Mouse (Mus musculus) MEL (cell line): ENCODE data around the gene Peli2. TPM values are rescaled to one million over a fixed set of nuclear protein-coding genes. Genes with fewer than 3 reads are reported as not detected.

ENCODE experiments used
- DNase-seq: peaks from one replicate; pipeline ENCODE4 v3.0.0; 2011; ENCODE audit warnings: low read depth, low spot score
- H3K27ac ChIP-seq: 2 replicates; pipeline ENCODE4 v1.5.1; 2012; ENCODE audit warnings: low read depth, mild to moderate bottlenecking, control low read depth, low read length, moderate library complexity; ENCODE audit not compliant: control insufficient read depth
- H3K27me3 ChIP-seq, 2 experiments: fragments of 150-350 bp in 1 of 2; sonication (generic) in 1 of 2; 2 replicates each; pipeline ENCODE4 v1.6.1; 2012; ENCODE audit warnings: low read length in 2 of 2, mild to moderate bottlenecking in 2 of 2, improper control_type of control experiment in 1 of 2, moderate library complexity in 1 of 2; ENCODE audit not compliant: insufficient read depth in 2 of 2, control insufficient read depth in 1 of 2
- H3K36me3 ChIP-seq, 2 experiments: 2 replicates each; pipeline ENCODE4 v1.6.1; 2012 to 2014; ENCODE audit warnings: low read length in 2 of 2, improper control_type of control experiment in 1 of 2, inconsistent platforms in 1 of 2, mild to moderate bottlenecking in 1 of 2; ENCODE audit not compliant: insufficient read depth in 2 of 2, control insufficient read depth in 1 of 2
- H3K4me1 ChIP-seq, 2 experiments: fragments of 150-350 bp in 1 of 2; sonication (generic) in 1 of 2; 2 replicates each; pipeline ENCODE4 v1.6.1; 2012; ENCODE audit warnings: low read length in 2 of 2, improper control_type of control experiment in 1 of 2, mild to moderate bottlenecking in 1 of 2; ENCODE audit not compliant: insufficient read depth in 2 of 2, control insufficient read depth in 1 of 2
- H3K4me3 ChIP-seq, 2 experiments: fragments of 150-350 bp in 1 of 2; sonication (generic) in 1 of 2; 2 replicates each; pipeline ENCODE4 v1.5.1; 2012; ENCODE audit warnings: low read depth in 2 of 2, low read length in 2 of 2, mild to moderate bottlenecking in 2 of 2, moderate library complexity in 2 of 2, control low read depth in 1 of 2, improper control_type of control experiment in 1 of 2; ENCODE audit not compliant: control insufficient read depth in 1 of 2, insufficient read depth in 1 of 2
- H3K79me2 ChIP-seq: 2 replicates; pipeline ENCODE4 v1.6.1; 2012; ENCODE audit warnings: mild to moderate bottlenecking, low read length, moderate library complexity; ENCODE audit not compliant: control insufficient read depth, poor library complexity, insufficient read depth
- H3K9ac ChIP-seq: 2 replicates; pipeline ENCODE4 v1.6.1; 2012; ENCODE audit warnings: low read depth, mild to moderate bottlenecking, control low read depth, low read length, moderate library complexity; ENCODE audit not compliant: control insufficient read depth, poor library complexity, severe bottlenecking
- H3K9me3 ChIP-seq: fragments of 150-350 bp; sonication (generic); replicated peaks from 2 replicates; pipeline ENCODE4 v1.6.1; 2012; ENCODE audit warnings: mild to moderate bottlenecking, low read length, improper control_type of control experiment, moderate library complexity; ENCODE audit not compliant: insufficient read depth
- CHD1 ChIP-seq: IDR thresholded peaks from 2 replicates; pipeline ENCODE4 v1.6.1; 2012; ENCODE audit warnings: low read depth, mild to moderate bottlenecking, inconsistent platforms, low read length, improper control_type of control experiment
- E2F4 ChIP-seq: IDR thresholded peaks from 2 replicates; pipeline ENCODE4 v1.6.1; 2011; ENCODE audit warnings: low read depth, low read length, improper control_type of control experiment, borderline replicate concordance
- GABPA ChIP-seq: IDR thresholded peaks from 2 replicates; pipeline ENCODE4 v1.6.1; 2012; ENCODE audit warnings: low read depth, mild to moderate bottlenecking, inconsistent platforms, low read length, improper control_type of control experiment, moderate library complexity
- KAT2A ChIP-seq: conservative IDR thresholded peaks from 2 replicates; pipeline ENCODE4 v1.6.1; 2012; ENCODE audit warnings: low read depth, low read length, improper control_type of control experiment, inconsistent platforms
- MAFK ChIP-seq: IDR thresholded peaks from 2 replicates; pipeline ENCODE4 v1.6.1; 2011; ENCODE audit warnings: low read depth, mild to moderate bottlenecking, low read length, improper control_type of control experiment, borderline replicate concordance
- MAZ ChIP-seq: IDR thresholded peaks from 2 replicates; pipeline ENCODE4 v1.6.1; 2012; ENCODE audit warnings: low read depth, mild to moderate bottlenecking, inconsistent platforms, low read length, improper control_type of control experiment
- MEF2A ChIP-seq: IDR thresholded peaks from 2 replicates; pipeline ENCODE4 v1.6.1; 2014; ENCODE audit warnings: low read depth, mild to moderate bottlenecking, inconsistent platforms, low read length, improper control_type of control experiment; ENCODE audit not compliant: poor library complexity, insufficient replicate concordance, severe bottlenecking; ENCODE audit errors: extremely low read depth
- MXI1 ChIP-seq: IDR thresholded peaks from 2 replicates; pipeline ENCODE4 v1.6.1; 2011; ENCODE audit warnings: mild to moderate bottlenecking, low read depth, low read length, improper control_type of control experiment
- POLR2A ChIP-seq, 2 experiments: IDR thresholded peaks; 2 replicates each; pipeline ENCODE4 v1.6.1; 2011 to 2012; ENCODE audit warnings: low read length in 2 of 2, mild to moderate bottlenecking in 2 of 2, control low read depth in 1 of 2, improper control_type of control experiment in 1 of 2, low read depth in 1 of 2, moderate library complexity in 1 of 2; ENCODE audit not compliant: control insufficient read depth in 1 of 2, insufficient read depth in 1 of 2, poor library complexity in 1 of 2
- POLR2AphosphoS2 ChIP-seq: IDR thresholded peaks from 2 replicates; pipeline ENCODE4 v1.6.1; 2011; ENCODE audit warnings: low read length, improper control_type of control experiment
- POLR2AphosphoS5 ChIP-seq: IDR thresholded peaks from 2 replicates; pipeline ENCODE4 v1.6.1; 2012; ENCODE audit warnings: low read depth, borderline replicate concordance, mild to moderate bottlenecking, inconsistent platforms, low read length, moderate library complexity, mixed read lengths
- SMC3 ChIP-seq: IDR thresholded peaks from 2 replicates; pipeline ENCODE4 v1.6.1; 2011; ENCODE audit warnings: low read depth, low read length, improper control_type of control experiment
- TAL1 ChIP-seq: IDR thresholded peaks from 2 replicates; pipeline ENCODE4 v1.6.1; 2012; ENCODE audit warnings: mild to moderate bottlenecking, inconsistent platforms, low read length, moderate library complexity, mixed read lengths
- TBP ChIP-seq: IDR thresholded peaks from 2 replicates; pipeline ENCODE4 v1.8.0; 2011; ENCODE audit warnings: low read depth, low read length, improper control_type of control experiment
- UBTF ChIP-seq: IDR thresholded peaks from 2 replicates; pipeline ENCODE4 v1.6.1; 2012; ENCODE audit warnings: low read depth, mild to moderate bottlenecking, inconsistent platforms, low read length, improper control_type of control experiment, moderate library complexity, borderline replicate concordance; ENCODE audit not compliant: insufficient read depth
- USF1 ChIP-seq: IDR thresholded peaks from 2 replicates; pipeline ENCODE4 v1.6.1; 2014; ENCODE audit warnings: low read depth, mild to moderate bottlenecking, inconsistent platforms, low read length, improper control_type of control experiment, moderate library complexity
- ZC3H11A ChIP-seq: IDR thresholded peaks from 2 replicates; pipeline ENCODE4 v1.6.1; 2012; ENCODE audit warnings: low read depth, mild to moderate bottlenecking, inconsistent platforms, low read length, improper control_type of control experiment
- polyA plus RNA-seq, 2 experiments: library from polyadenylated mRNA; stranded (reverse) in 1 of 2; unstranded in 1 of 2; fragments of >175 nt in 1 of 2; fragments of >200 nt in 1 of 2; gene quantifications; 2 replicates each; pipeline versions ENCODE4 v1.2.1 to v1.2.4; 2012; ENCODE audit warnings: low replicate concordance in 2 of 2, low read depth in 1 of 2; ENCODE audit not compliant: insufficient read length in 2 of 2, insufficient read depth in 1 of 2, missing spikeins in 1 of 2
- total RNA-seq: library from RNA; depleted of rRNA; stranded (reverse); fragments of 300-350 nt; gene quantifications from 2 replicates; pipeline ENCODE4 v1.2.3, GENCODE M21; 2012

The Peli2 gene
- total and polyA plus RNA-seq, 3 experiments = not detected

GRCm38 (mm10) chr14:48091160-48091559, 29.5 kb upstream of the Peli2 start:
- TF ChIP-seq MAFK (no peak), TAL1 (no peak), MAZ (no peak), GABPA (no peak), TBP (no peak), MEF2A (no peak), KAT2A (no peak), USF1 (no peak), E2F4 (no peak)
- TF ChIP-seq, all 39 proteins: peak for 0
- Histone ChIP-seq H3K9me3 (no peaks in the 10 kb centered on the region), H3K27ac (no peak overlapping the region), H3K4me3 (no peak overlapping the region), H3K9ac (no peak overlapping the region), H3K4me1 (no peaks in the 10 kb centered on the region), H3K79me2 (no peaks in the 10 kb centered on the region), H3K27me3 (no peaks in the 10 kb centered on the region), H3K36me3 (no peaks in the 10 kb centered on the region)
- DNase-seq = no peak

DNA sequence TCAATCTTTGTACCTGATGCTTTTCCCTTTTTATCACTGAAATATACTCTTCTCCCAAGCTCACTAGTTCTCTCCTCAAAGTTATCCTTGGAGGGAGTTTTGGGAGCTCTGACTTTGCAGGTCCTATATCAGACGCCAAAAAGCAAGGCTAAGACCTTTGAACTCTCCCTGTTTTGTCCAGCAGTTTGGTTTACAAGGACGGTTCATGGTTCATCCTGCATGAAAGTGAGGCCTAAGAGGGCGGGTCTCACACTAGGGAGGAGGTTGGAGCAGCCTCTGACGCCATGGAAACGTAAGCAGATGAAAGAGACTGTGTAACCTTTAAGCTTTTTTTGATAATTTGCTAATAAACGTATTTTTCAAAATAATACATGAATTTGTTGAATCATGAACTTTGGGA, 22.4 kb upstream of the Peli2 start:
- TF ChIP-seq TBP (no peak), SMC3 (no peak), MXI1 (no peak), TAL1 (no peak), POLR2A (IDR thresholded peaks at IDR 0.05; ENCODE audit: control insufficient read depth in 1 of 2, insufficient read depth in 1 of 2, low read depth in 1 of 2, low read length in 2 of 2, poor library complexity in 1 of 2) (no peak), POLR2AphosphoS5 (no peak), UBTF (no peak)
- TF ChIP-seq, all 39 proteins: peak for 0
- H3K36me3 ChIP-seq = no peaks in the 10 kb centered on the region
- no peak overlapping the region for H3K27ac ChIP-seq
- H3K27me3 ChIP-seq = no peaks in the 10 kb centered on the region
- H3K79me2 ChIP-seq = no peaks in the 10 kb centered on the region
- no peak for DNase-seq
- no peak overlapping the region for H3K9ac ChIP-seq
- no peaks in the 10 kb centered on the region for H3K4me1 ChIP-seq
- H3K4me3 ChIP-seq = no peak overlapping the region
- no peaks in the 10 kb centered on the region for H3K9me3 ChIP-seq

DNA sequence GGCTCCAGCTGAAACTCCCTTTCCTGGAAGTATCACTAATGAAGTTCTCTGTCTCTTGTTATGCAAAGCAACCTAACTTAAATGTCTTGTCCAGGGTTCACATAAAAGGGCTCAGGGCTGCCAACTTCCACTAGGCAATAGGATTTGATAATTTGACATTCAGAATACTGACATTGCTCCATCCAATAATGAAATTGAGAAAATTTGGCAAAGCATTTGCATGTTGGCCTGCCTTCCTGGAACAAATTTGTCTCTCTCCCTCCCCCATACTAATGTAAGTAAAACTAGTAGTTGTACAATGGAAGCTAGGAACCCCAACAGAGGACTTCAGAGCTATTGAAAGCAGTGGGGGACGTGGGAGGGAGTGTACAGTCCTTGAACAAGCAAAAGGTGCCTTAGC, 21.3 kb upstream of the Peli2 start:
- TF ChIP-seq UBTF = no peak
- no peak for TF ChIP-seq ZC3H11A
- TF ChIP-seq POLR2AphosphoS2 = no peak
- TF ChIP-seq KAT2A = no peak
- TF ChIP-seq POLR2A (IDR thresholded peaks at IDR 0.05; ENCODE audit: control insufficient read depth in 1 of 2, insufficient read depth in 1 of 2, low read depth in 1 of 2, low read length in 2 of 2, poor library complexity in 1 of 2) = no peak
- no peak for TF ChIP-seq CHD1
- DNase-seq = no peak

More for the DNA sequence above, 21.3 kb upstream of the Peli2 start:
- no peak overlapping the region for H3K9ac ChIP-seq
- no peaks in the 10 kb centered on the region for H3K9me3 ChIP-seq
- no peaks in the 10 kb centered on the region for H3K4me1 ChIP-seq
- no peaks in the 10 kb centered on the region for H3K79me2 ChIP-seq
- no peak overlapping the region for H3K27ac ChIP-seq
- no peak overlapping the region for H3K4me3 ChIP-seq
- no peaks in the 10 kb centered on the region for H3K36me3 ChIP-seq
- no peaks in the 10 kb centered on the region for H3K27me3 ChIP-seq
